Mouse (Mus musculus): Measurements from ENCODE around the gene Vmn1r34. TPM values are rescaled to one million over a fixed set of nuclear protein-coding genes. Genes with fewer than 3 reads are reported as not detected.
"Not testable (repeated sequence)": the region's sequence is repeated elsewhere in the genome, so short reads cannot be mapped to it uniquely, and the experiment has no call there.

Vmn1r34 gene
- not detected in 2 replicates for polyA plus RNA-seq (2016; fragmentation: Nextera tagmentation; extraction: Ambion mirVana)

DNA sequence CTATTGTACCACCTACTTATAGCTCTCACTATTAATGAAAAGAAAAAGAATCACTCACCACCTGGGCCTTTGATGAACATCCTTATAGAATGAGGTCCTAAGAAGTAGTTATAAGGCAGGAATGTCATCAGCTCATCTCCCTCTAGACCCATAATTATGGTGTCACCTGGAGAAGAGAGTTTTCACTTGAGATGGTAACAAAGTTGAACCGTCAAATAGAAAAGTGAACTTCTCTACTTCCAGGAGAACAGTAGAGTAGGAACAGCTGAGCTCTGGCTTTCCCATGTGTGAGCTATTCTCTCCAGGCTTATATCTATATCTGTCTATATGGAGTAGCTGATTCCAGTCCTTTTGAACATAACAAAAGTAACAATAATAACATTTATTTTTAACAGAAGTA is at the start of gene Vmn1r34:
Gene Vmn1r34, minus strand, starts transcription at position 101 of the 400 bp plus-strand sequence.
- H3K9me3 ChIP-seq: no peaks in the 10 kb centered on the region
- 77% methylated on average over 1 of the region's 1 CpGs for WGBS
- no peak within 1 kb of the TSS for H3K9ac ChIP-seq (replicated peaks)
- H3K4me2 ChIP-seq: no peak within 1 kb of the TSS
- H3K4me3 ChIP-seq (replicated peaks): no peak within 1 kb of the TSS
- no peak within 1 kb of the TSS for H3K27ac ChIP-seq
- no peaks in the 10 kb centered on the region for H3K4me1 ChIP-seq (replicated peaks)
- H3K36me3 ChIP-seq: no peaks in the 10 kb centered on the region
- no peaks in the 10 kb centered on the region for H3K27me3 ChIP-seq
- ATAC-seq (ENCODE audit: insufficient number of reproducible peaks, insufficient read depth, low FRiP score, low TSS enrichment, low read depth): no peak

DNA sequence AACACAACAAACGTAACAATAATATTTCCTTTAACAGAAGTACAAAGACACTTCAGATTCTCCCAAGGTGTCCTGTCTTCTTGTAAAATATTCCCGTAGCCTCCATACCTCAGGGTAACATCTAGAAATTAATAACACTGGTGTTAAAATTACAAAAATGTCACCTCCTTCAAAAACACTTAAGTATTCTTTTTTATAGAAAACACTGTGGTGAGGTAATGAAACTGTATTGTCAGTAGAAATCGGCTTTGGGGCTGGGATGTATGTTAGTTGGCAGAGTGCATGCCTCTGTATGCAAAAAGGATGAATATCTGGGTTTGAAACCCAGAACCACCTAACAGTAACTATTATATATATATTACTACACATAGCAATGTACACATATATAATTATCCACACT is 42.1 kb upstream of the Vmn1r34 start, which contains the start of gene Vmn1r35:
Gene Vmn1r35, minus strand, starts transcription at position 101 of the 400 bp plus-strand sequence.
- Histone ChIP-seq H3K9me3 (no peaks in the 10 kb centered on the region), H3K4me1 (replicated peaks) (no peaks in the 10 kb centered on the region), H3K27ac (no peak within 1 kb of the TSS), H3K9ac (replicated peaks) (no peak within 1 kb of the TSS), H3K36me3 (no peaks in the 10 kb centered on the region), H3K27me3 (no peaks in the 10 kb centered on the region), H3K4me3 (replicated peaks) (no peak within 1 kb of the TSS), H3K4me2 (no peak within 1 kb of the TSS)
- WGBS: 80% methylated on average over 3 of the region's 3 CpGs
- no peak for ATAC-seq (ENCODE audit: insufficient number of reproducible peaks, insufficient read depth, low FRiP score, low TSS enrichment, low read depth)

DNA sequence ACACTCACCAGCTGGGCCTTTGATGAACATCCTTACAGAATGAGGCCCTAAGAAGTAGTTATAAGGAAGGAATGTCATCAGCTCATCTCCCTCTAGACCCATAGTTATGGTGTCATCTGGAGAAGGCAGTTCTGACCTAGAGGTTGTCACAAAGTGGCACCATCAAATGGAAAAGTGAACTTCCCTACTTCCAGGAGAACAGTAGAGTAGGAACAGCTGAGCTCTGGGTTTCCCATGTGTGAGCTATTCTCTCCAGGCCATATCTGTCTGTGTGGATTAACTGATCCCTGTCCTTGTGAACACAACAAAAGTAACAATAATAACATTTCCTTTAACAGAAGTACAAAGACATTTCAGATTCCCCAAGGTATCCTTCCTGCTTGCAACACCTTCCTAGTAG is 25.5 kb downstream of the Vmn1r34 start, which contains the start of gene Vmn1r33:
Gene Vmn1r33, minus strand, starts transcription at position 101 of the 400 bp plus-strand sequence.
- not testable (repeated sequence) for ATAC-seq (ENCODE audit: insufficient number of reproducible peaks, insufficient read depth, low FRiP score, low TSS enrichment, low read depth); H3K27ac ChIP-seq; H3K4me1 ChIP-seq (replicated peaks); H3K27me3 ChIP-seq; H3K36me3 ChIP-seq; H3K9ac ChIP-seq (replicated peaks); H3K4me2 ChIP-seq; H3K4me3 ChIP-seq (replicated peaks); H3K9me3 ChIP-seq

DNA sequence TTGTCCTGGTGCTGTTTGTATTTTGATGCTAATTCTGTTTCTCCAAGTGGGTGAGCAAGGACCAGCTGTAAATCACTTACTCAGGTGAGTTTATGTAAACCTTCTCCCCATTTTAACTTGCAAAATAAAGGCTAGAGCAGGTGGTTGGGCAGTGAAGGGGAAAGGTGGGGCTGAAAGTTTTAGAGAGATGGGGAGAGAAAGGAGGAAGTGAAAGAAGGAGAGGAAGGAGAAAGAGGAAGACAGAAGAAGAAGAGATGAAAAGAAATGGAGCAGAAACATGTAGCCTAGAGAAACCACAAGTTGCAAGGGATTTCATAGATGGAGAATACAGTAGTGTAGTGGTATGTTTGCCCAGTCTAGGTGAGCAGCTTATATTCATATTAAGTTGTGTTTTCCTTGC is 47.9 kb downstream of the Vmn1r34 start:
- Histone ChIP-seq H3K9me3 (no peaks in the 10 kb centered on the region), H3K9ac (replicated peaks) (no peak overlapping the region), H3K4me3 (replicated peaks) (no peak overlapping the region), H3K27ac (no peak overlapping the region), H3K4me2 (no peak overlapping the region), H3K27me3 (no peaks in the 10 kb centered on the region), H3K4me1 (replicated peaks) (no peaks in the 10 kb centered on the region), H3K36me3 (no peaks in the 10 kb centered on the region)
- no peak for ATAC-seq (ENCODE audit: insufficient number of reproducible peaks, insufficient read depth, low FRiP score, low TSS enrichment, low read depth)

Other genes with a start within 250 kb of the Vmn1r34 start
- gene Mad2l1, start 108.5 kb downstream of the Vmn1r34 start, polyA plus RNA-seq (2016; fragmentation: Nextera tagmentation; extraction: Ambion mirVana): 107 and 113 TPM in 2 replicates
- 0.18 TPM in 1 of 2 replicates, not detected in the other for gene Vmn1r32, start 83.8 kb downstream of the Vmn1r34 start, polyA plus RNA-seq (2016; fragmentation: Nextera tagmentation; extraction: Ambion mirVana)
- gene Vmn1r33, start 25.6 kb downstream of the Vmn1r34 start, polyA plus RNA-seq (2016; fragmentation: Nextera tagmentation; extraction: Ambion mirVana): not detected in 2 replicates
- gene Vmn1r35, start 42.0 kb upstream of the Vmn1r34 start, polyA plus RNA-seq (2016; fragmentation: Nextera tagmentation; extraction: Ambion mirVana): not detected in 2 replicates
- not detected in 2 replicates for gene Vmn1r36, start 75.3 kb upstream of the Vmn1r34 start, polyA plus RNA-seq (2016; fragmentation: Nextera tagmentation; extraction: Ambion mirVana)
- not detected in 2 replicates for gene Vmn1r37, start 85.5 kb upstream of the Vmn1r34 start, polyA plus RNA-seq (2016; fragmentation: Nextera tagmentation; extraction: Ambion mirVana)
- gene Vmn1r38, start 138.7 kb upstream of the Vmn1r34 start, polyA plus RNA-seq (2016; fragmentation: Nextera tagmentation; extraction: Ambion mirVana): not detected in 2 replicates
- gene Vmn1r39, start 166.7 kb upstream of the Vmn1r34 start, polyA plus RNA-seq (2016; fragmentation: Nextera tagmentation; extraction: Ambion mirVana): not detected in 2 replicates

Measured in limb, embryonic 12.5 days (tissue).